Mouse (Mus musculus) right cerebral cortex, postnatal 14 days (tissue): ENCODE data around the gene Olfr921.

Experiments used
- DNase-seq: peaks from one replicate; pipeline ENCODE4 v3.0.0; 2022

Olfr921 gene

GRCm38 (mm10) chr9:38772768-38773167 lies at the start of gene Olfr921:
Gene Olfr921 (plus strand): TSS chr9:38773068.
- no peak for DNase-seq

DNA sequence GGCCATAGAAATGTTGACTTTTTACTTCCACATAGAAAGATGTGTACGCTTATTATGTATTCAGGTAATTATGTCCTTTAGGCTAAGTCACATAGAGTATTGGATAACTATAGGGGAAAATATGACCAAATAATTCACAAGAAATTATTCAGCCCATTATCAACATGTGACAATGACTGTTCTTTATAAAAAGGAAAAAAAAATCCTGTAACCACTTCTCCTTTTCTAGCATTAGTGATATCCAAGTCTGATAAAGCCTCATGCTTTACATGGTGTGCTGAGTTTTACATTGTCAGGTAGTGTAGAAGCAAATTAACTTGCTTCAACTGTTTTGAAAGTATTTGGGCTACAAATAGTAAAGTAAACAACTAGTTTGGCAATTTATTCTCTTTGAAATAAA lies 48.8 kb upstream of the Olfr921 start:
- no peak for DNase-seq

GRCm38 (mm10) chr9:38728218-38728617 lies 44.6 kb upstream of the Olfr921 start:
- DNase-seq = no peak

DNA sequence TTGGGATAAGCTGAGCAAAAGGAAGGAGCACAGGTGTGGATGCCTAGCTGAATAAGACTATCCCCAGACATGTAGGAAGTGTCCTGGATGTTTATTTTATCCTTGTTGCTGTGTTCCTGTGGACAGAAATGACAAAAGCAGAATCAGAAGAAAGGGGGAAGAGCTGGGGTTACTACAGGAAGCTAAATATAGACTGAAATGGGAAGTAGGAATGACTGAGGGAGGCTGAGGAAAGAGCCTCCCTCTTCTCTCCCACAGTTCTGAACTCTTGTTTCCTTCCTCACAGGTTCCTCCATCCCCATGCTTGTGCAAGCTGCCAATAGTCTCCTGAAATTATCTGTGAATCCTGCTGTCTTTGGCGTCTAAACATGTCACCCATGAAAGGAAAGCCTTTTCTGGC lies 31.5 kb upstream of the Olfr921 start:
- no peak for DNase-seq

DNA sequence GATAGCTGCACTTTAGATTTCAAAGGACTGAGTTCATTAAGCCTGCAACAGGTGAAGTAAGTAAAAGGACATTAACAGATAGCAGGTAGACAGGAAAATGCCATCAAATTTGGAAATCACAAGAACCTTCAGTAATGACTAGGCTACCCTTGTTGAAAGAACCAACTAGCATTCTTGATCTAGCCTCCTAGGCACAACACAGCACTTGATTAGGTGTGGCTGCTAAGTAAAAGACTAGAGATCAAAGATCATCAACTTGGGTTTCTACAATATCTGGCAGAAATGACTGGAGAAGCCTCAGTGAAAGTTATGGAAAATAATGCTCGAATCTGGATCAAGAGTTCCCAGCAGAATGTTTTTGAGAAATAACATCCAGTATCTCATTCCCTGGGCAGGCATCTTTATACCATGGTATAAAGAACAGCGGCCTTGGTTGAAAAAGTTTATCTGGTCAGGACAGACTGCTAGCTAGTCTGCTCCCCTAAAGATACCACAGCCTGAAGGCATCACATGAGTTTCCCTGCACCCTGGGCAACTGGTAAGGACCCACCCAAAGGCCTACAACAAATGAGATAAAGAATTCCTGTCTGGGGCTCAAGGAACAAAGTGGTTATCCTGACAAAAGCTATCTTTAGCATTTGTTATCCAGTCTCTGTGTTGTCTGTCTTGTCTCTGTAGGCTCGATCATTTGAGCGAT lies 28.1 kb upstream of the Olfr921 start:
- DNase-seq = no peak

DNA sequence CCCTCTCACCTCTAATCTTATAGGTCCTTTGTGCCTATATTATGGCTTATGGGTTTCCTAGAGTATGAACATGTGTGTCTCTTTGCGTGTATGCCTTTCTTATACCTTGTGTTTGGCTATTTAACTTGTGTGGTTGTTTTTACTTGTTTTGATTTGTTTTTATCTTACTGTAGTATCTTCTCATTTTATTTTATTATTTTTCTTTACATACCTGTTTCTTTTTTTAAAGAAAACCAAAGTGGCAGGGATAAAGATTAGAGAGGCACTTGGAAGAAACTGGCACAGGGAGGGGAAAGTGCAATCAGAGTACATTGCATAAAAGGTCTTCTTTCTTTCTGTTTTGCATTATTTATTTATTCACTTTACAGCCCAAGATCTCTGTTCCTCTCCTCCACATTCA lies 20.9 kb upstream of the Olfr921 start, which contains the start of gene Olfr920:
TSS of gene Olfr920 (plus strand) at position 301 of the 400 bp plus-strand sequence.
- DNase-seq = no peak

DNA sequence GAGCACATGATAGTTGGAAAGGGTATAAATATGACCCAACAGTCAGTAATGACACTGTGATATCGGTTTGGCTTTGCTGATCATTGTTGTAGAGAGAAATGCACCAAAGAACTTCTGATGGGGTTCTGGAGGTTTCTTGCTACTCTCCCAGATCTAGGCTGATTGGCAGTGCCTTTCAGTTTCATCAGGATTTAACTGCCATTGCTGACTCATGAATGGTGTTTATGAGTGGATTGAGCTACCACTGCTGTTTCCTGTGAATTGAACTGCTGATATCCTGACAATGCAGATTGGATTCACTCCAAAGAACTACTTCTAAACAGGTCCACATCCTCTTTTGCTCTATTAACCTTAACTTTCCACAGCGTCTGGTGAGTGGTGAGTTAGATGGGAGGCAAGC lies 19.8 kb downstream of the Olfr921 start:
- DNase-seq = no peak

GRCm38 (mm10) chr9:38805696-38806095 lies 32.8 kb downstream of the Olfr921 start:
- DNase-seq = peak; percentile 9

DNA sequence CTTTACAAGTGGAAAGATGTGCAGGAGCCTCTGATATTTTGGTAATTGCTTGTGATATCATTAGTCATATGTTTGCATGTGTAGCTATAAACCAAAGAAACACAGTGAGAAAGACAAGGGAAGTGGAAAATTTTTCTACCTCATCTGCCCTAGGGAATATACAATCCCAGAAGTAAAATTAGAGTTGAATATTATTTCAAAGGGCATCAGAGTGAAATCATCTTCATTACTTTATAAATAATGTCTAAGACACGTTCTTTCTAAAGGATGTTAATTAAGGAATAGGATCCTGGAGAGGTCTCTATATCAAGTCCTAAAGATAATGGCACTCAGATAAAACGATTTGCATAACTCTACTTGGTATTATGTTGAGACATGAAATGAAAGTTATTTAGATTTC lies 41.4 kb downstream of the Olfr921 start, which contains the start of gene Olfr922:
TSS of gene Olfr922 (plus strand) at position 301 of the 400 bp plus-strand sequence.
- no peak for DNase-seq

DNA sequence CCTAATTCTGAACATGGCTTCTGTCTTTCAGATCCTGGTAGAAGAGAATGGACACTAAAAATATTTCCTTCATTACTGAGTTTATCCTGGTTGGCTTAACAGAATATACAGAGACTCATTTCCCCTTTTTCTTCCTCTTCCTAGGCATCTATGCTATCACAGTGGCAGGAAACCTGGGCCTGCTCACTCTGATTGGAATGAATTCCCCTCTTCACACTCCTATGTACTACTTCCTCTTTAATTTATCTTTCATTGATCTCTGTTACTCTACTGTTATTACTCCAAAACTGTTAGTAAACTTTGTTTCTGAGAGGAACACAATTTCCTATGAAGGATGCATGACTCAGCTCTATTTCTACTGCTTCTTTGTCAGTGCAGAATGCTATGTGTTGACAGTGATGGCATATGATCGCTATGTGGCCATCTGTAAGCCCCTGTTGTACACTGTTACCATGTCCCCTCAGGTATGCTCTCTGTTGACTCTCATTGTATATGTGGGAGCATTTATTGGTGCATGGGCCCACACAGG lies 42.7 kb downstream of the Olfr921 start:
- DNase-seq = no peak

DNA sequence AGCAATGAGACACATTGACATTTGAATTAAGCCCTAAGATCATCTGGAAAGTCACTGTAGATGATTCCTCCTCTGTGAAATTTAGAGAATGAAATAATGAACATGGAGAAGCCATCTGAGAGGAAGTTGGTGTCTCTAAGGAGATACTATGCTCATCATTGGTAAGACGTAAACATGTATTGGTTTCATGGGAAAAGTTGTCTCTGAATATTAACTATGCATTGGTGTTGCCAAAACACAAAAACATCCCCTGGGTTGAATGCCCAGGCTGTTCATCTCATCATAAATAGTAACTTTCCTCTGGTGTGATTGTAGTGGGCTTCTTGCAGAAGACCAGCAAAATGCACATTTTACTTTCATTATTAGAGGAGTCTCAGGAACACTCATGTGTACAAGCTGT lies 53.4 kb downstream of the Olfr921 start, which contains the start of gene Olfr923:
TSS of gene Olfr923 (plus strand) at position 301 of the 400 bp plus-strand sequence.
- no peak for DNase-seq
